Mouse (Mus musculus) bone marrow, adult 2 months (tissue): ENCODE data around the gene Cib3. TPM values are rescaled to one million over a fixed set of nuclear protein-coding genes. Genes with fewer than 3 reads are reported as not detected.

Experiments used
- H3K27ac ChIP-seq: fragments of 200-500 bp; 2 replicates; pipeline ENCODE4 v1.5.1; 2012; ENCODE audit warnings: low read depth, mild to moderate bottlenecking, control low read depth, inconsistent platforms, low read length; ENCODE audit not compliant: control insufficient read depth, poor library complexity, insufficient read depth
- H3K4me1 ChIP-seq: fragments of 200-500 bp; 2 replicates; pipeline ENCODE4 v1.6.1; 2011; ENCODE audit warnings: low read length; ENCODE audit not compliant: control insufficient read depth, insufficient read depth
- H3K4me3 ChIP-seq: fragments of 200-500 bp; replicated peaks from 2 replicates; pipeline ENCODE3; 2011; ENCODE audit warnings: mild to moderate bottlenecking, low read depth, low read length, control low read depth; ENCODE audit not compliant: control insufficient read depth
- CTCF ChIP-seq: fragments of 200-500 bp; IDR thresholded peaks from 2 replicates; pipeline ENCODE4 v1.5.1; 2011; ENCODE audit warnings: low read length, control low read depth; ENCODE audit not compliant: control insufficient read depth, insufficient read depth
- POLR2A ChIP-seq: fragments of 200-500 bp; IDR thresholded peaks from 2 replicates; pipeline ENCODE4 v1.6.1; 2011; ENCODE audit warnings: low read depth, mild to moderate bottlenecking, control low read depth, low read length, borderline replicate concordance; ENCODE audit not compliant: control insufficient read depth
- WGBS: fragments of 180-500 bp; shearing (Covaris S2); methylation state at CpG from one replicate; pipeline ENCODE4 v1.1.7; 2018; 5-methylcytosine and 5-hydroxymethylcytosine counted together
- polyA plus RNA-seq: library from polyadenylated mRNA; stranded (reverse); fragments of >200 nt; gene quantifications from 2 replicates; pipeline ENCODE4 v1.2.4, GENCODE M21; 2011; ENCODE audit warnings: low replicate concordance; ENCODE audit not compliant: missing spikeins, insufficient read depth, insufficient read length

The Cib3 gene
- polyA plus RNA-seq, 1 experiment = not detected

GRCm38 (mm10) chr8:72197997-72198396, 14.6 kb downstream of the Cib3 start:
- Histone ChIP-seq H3K4me3 (no peak overlapping the region), H3K27ac (no peak overlapping the region), H3K4me1 (peaks cover 1% of the 10 kb centered on the region; the same call in 1 of the 2 replicates)
- TF ChIP-seq POLR2A (no peak), CTCF (no peak)
- WGBS = 81% methylated on average over 8 of the region's 8 CpGs

DNA sequence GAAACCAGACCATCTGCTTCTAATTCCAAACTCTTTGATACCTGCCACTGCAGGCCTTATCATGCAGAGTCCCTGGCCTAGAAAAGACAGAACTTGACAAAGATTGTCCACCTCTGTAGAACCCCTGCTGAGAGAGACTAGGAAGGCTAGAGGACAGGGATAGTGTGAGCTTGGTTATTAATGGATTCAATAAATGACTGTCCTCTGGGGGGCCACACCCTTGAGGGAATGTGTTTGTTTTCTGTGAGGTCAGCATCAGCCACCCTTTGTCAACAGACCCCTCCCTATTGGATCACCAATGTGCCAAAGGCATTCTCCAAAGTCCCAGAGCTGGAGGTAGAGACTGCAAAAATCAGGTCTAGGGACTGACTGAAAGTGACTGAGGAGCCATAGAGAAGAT, 20.6 kb downstream of the Cib3 start:
- Histone ChIP-seq H3K4me3 (no peak overlapping the region), H3K4me1 (peaks cover 5% of the 10 kb centered on the region), H3K27ac (no peak overlapping the region)
- TF ChIP-seq CTCF = no peak
- TF ChIP-seq POLR2A = no peak

DNA sequence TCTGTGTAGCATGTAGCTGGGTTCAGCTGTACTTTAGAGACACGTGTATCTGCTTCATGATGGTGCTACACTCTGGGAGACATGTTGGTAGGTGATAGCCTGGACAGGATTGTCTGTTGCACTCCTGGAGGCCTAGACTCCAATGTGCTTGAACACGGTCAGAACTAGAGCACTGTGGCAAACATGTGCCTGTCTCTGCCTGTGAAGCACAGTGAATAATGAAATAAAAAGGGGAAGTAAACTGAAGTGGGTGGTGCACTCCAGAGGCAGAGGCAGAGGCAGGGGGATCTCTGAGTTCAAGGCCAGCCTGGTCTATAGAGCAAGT, 22.5 kb downstream of the Cib3 start:
- peaks cover 5% of the 10 kb centered on the region for H3K4me1 ChIP-seq
- TF ChIP-seq CTCF = no peak; the same call in 1 of the 2 replicates
- TF ChIP-seq POLR2A = peak; percentile 25; the same call in 1 of the 2 replicates
- peak overlapping the region; percentile 92 for H3K27ac ChIP-seq
- WGBS = 8% methylated on average over 2 of the region's 2 CpGs
- H3K4me3 ChIP-seq = peak overlapping the region; percentile 90

DNA sequence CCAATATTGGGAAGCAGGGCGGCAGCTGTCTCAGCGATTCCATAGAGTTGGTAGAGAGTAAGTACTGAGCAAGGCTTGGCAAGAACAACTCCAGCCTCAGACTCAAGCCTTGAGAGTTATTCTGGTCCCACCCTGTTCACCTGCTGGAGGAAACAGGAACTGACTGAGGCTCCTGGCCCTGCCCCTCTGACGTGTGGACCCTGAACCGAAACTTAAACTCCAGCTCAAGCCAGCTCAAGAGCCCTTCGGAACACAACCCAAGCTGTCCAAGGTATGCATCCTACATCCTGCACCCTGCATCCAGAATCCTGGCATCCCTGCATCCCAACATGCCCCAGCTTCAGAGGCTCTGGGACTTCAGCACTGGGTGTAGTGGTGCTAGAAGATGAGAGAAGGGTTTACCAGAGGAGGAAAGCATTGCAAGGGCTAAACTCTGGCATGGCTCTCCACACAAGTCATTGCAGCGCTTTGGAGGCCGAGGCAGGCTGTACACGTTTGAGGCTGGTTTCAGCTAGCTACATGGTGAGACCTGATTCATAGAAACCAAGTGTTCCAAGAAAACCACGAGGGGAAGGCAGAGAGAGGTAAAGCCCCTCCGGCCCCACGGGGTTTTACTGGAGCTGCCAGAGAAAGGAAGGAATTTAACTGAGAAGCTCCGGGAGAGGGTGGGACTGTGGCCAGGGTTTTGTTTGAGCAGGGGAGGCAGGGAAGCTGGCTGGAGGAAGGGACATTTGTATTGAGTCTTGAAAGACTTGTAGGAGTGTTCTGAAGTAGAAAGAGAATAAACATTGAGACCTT, 23.0 kb downstream of the Cib3 start, which contains the start of gene Hsh2d:
TSS of gene Hsh2d (plus strand) at position 222 of the 798 bp plus-strand sequence.
- Histone ChIP-seq H3K4me3 (peak within 1 kb of the TSS; percentile 90), H3K27ac (peak within 1 kb of the TSS; percentile 92)
- TF ChIP-seq CTCF (peak; percentile 59), POLR2A (no peak)

GRCm38 (mm10) chr8:72187793-72188331, 24.8 kb downstream of the Cib3 start:
- WGBS = 85% methylated on average over 2 of the region's 2 CpGs
- H3K4me1 ChIP-seq = peaks cover 12% of the 10 kb centered on the region
- H3K27ac ChIP-seq = no peak overlapping the region
- TF ChIP-seq CTCF = no peak
- no peak for TF ChIP-seq POLR2A
- no peak overlapping the region for H3K4me3 ChIP-seq

More for the DNA sequence above, 23.0 kb downstream of the Cib3 start, which contains the start of gene Hsh2d:
- peaks cover 5% of the 10 kb centered on the region for H3K4me1 ChIP-seq
- 15% methylated on average over 12 of the region's 12 CpGs for WGBS

GRCm38 (mm10) chr8:72183554-72184202, 29.0 kb downstream of the Cib3 start:
- H3K27ac ChIP-seq = peak overlapping the region; percentile 91
- no peak overlapping the region for H3K4me3 ChIP-seq
- TF ChIP-seq POLR2A (no peak), CTCF (no peak)
- H3K4me1 ChIP-seq = peaks cover 10% of the 10 kb centered on the region
- 10% methylated on average over 2 of the region's 2 CpGs for WGBS

- Histone ChIP-seq H3K4me3 (no peak overlapping the region), H3K27ac (no peak overlapping the region), H3K4me1 (peaks cover 1% of the 10 kb centered on the region; the same call in 1 of the 2 replicates)
- 64% methylated on average over 5 of the region's 5 CpGs for WGBS
- TF ChIP-seq POLR2A (no peak), CTCF (peak; percentile 79)
These were observed 35.2 kb downstream of the Cib3 start for GRCm38 (mm10) chr8:72177346-72177925.
